Mouse (Mus musculus): ENCODE data around the gene Snx17. TPM values are rescaled to one million over a fixed set of nuclear protein-coding genes. Genes with fewer than 3 reads are reported as not detected.

Gene Snx17
- polyA plus RNA-seq, 1 experiment: 58.4 TPM

- Histone ChIP-seq H3K36me3 (ENCODE audit: control insufficient read depth, insufficient read depth, low read length) (no peaks in the 10 kb centered on the region), H3K27me3 (ENCODE audit: control insufficient read depth, insufficient read depth, low read length) (no peaks in the 10 kb centered on the region), H3K4me1 (ENCODE audit: control insufficient read depth, insufficient read depth, insufficient read length) (peaks cover 8% of the 10 kb centered on the region), H3K27ac (ENCODE audit: insufficient read depth, low read length) (no peak overlapping the region), H3K4me3 (ENCODE audit: extremely low read depth, insufficient read depth, insufficient read length) (no peak overlapping the region)
- no peak for DNase-seq (ENCODE audit: low read depth in 1 of 2, low spot score in 2 of 2)
- 6% methylated on average over 2 of the region's 2 CpGs for WGBS
- TF ChIP-seq POLR2A (IDR thresholded peaks at IDR 0.05; ENCODE audit: low read depth, low read length) (no peak), CTCF (IDR thresholded peaks at IDR 0.05; ENCODE audit: extremely low read depth, insufficient read depth, insufficient read length, insufficient replicate concordance) (no peak)
Observed at GRCm38 (mm10) chr5:31219070-31219469, 26.0 kb downstream of the Snx17 start.

- no peak overlapping the region; the same call in 1 of the 2 replicates for H3K27ac ChIP-seq (ENCODE audit: insufficient read depth, low read length)
- TF ChIP-seq CTCF (IDR thresholded peaks at IDR 0.05; ENCODE audit: extremely low read depth, insufficient read depth, insufficient read length, insufficient replicate concordance) (no peak), POLR2A (IDR thresholded peaks at IDR 0.05; ENCODE audit: low read depth, low read length) (no peak)
- H3K4me3 ChIP-seq (ENCODE audit: extremely low read depth, insufficient read depth, insufficient read length): peak overlapping the region; percentile 95
- peaks cover 8% of the 10 kb centered on the region for H3K4me1 ChIP-seq (ENCODE audit: control insufficient read depth, insufficient read depth, insufficient read length)
- no peaks in the 10 kb centered on the region for H3K27me3 ChIP-seq (ENCODE audit: control insufficient read depth, insufficient read depth, low read length)
- H3K36me3 ChIP-seq (ENCODE audit: control insufficient read depth, insufficient read depth, low read length): no peaks in the 10 kb centered on the region
- under 1% methylated on average over 11 of the region's 11 CpGs for WGBS
- DNase-seq (ENCODE audit: low read depth in 1 of 2, low spot score in 2 of 2): no peak
Observed at GRCm38 (mm10) chr5:31219474-31219873, 26.4 kb downstream of the Snx17 start.

- Histone ChIP-seq H3K4me3 (ENCODE audit: extremely low read depth, insufficient read depth, insufficient read length) (peak overlapping the region; percentile 95), H3K4me1 (ENCODE audit: control insufficient read depth, insufficient read depth, insufficient read length) (peaks cover 8% of the 10 kb centered on the region), H3K27ac (ENCODE audit: insufficient read depth, low read length) (peak overlapping the region; percentile 93), H3K27me3 (ENCODE audit: control insufficient read depth, insufficient read depth, low read length) (no peaks in the 10 kb centered on the region), H3K36me3 (ENCODE audit: control insufficient read depth, insufficient read depth, low read length) (no peaks in the 10 kb centered on the region)
- TF ChIP-seq CTCF (IDR thresholded peaks at IDR 0.05; ENCODE audit: extremely low read depth, insufficient read depth, insufficient read length, insufficient replicate concordance): no peak
- no peak for TF ChIP-seq POLR2A (IDR thresholded peaks at IDR 0.05; ENCODE audit: low read depth, low read length)
- no peak for DNase-seq (ENCODE audit: low read depth in 1 of 2, low spot score in 2 of 2)
- WGBS: under 1% methylated on average over 40 of the region's 40 CpGs
Observed at GRCm38 (mm10) chr5:31219911-31220447, 27.0 kb downstream of the Snx17 start.

- H3K27ac ChIP-seq (ENCODE audit: insufficient read depth, low read length): peak within 1 kb of the TSS; percentile 93
- peak; percentile 88 to 97 for DNase-seq (ENCODE audit: low read depth in 1 of 2, low spot score in 2 of 2)
- H3K4me1 ChIP-seq (ENCODE audit: control insufficient read depth, insufficient read depth, insufficient read length): peaks cover 8% of the 10 kb centered on the region
- peak within 1 kb of the TSS; percentile 95 for H3K4me3 ChIP-seq (ENCODE audit: extremely low read depth, insufficient read depth, insufficient read length)
- under 1% methylated on average over 61 of the region's 70 CpGs for WGBS
- no peaks in the 10 kb centered on the region for H3K27me3 ChIP-seq (ENCODE audit: control insufficient read depth, insufficient read depth, low read length)
- H3K36me3 ChIP-seq (ENCODE audit: control insufficient read depth, insufficient read depth, low read length): no peaks in the 10 kb centered on the region
- TF ChIP-seq CTCF (IDR thresholded peaks at IDR 0.05; ENCODE audit: extremely low read depth, insufficient read depth, insufficient read length, insufficient replicate concordance) (no peak), POLR2A (IDR thresholded peaks at IDR 0.05; ENCODE audit: low read depth, low read length) (peak; percentile 95)
Observed at GRCm38 (mm10) chr5:31220448-31221303, 27.6 kb downstream of the Snx17 start, which contains the start of gene Ppm1g. Ppm1g (minus strand) TSS chr5:31220687.

- TF ChIP-seq CTCF (IDR thresholded peaks at IDR 0.05; ENCODE audit: extremely low read depth, insufficient read depth, insufficient read length, insufficient replicate concordance) (no peak), POLR2A (IDR thresholded peaks at IDR 0.05; ENCODE audit: low read depth, low read length) (no peak)
- no peaks in the 10 kb centered on the region for H3K27me3 ChIP-seq (ENCODE audit: control insufficient read depth, insufficient read depth, low read length)
- H3K4me3 ChIP-seq (ENCODE audit: extremely low read depth, insufficient read depth, insufficient read length): peak overlapping the region; percentile 95
- H3K36me3 ChIP-seq (ENCODE audit: control insufficient read depth, insufficient read depth, low read length): no peaks in the 10 kb centered on the region
- peaks cover 8% of the 10 kb centered on the region for H3K4me1 ChIP-seq (ENCODE audit: control insufficient read depth, insufficient read depth, insufficient read length)
- H3K27ac ChIP-seq (ENCODE audit: insufficient read depth, low read length): peak overlapping the region; percentile 91
- WGBS: 35% methylated on average over 11 of the region's 11 CpGs
- peak in 1 of 2 experiments; percentile 13 for DNase-seq (ENCODE audit: low read depth in 1 of 2, low spot score in 2 of 2)
Observed at GRCm38 (mm10) chr5:31221304-31221945, 28.4 kb downstream of the Snx17 start.

GRCm38 (mm10) chr5:31222696-31223095 lies 29.7 kb downstream of the Snx17 start:
- TF ChIP-seq POLR2A (IDR thresholded peaks at IDR 0.05; ENCODE audit: low read depth, low read length) (no peak), CTCF (IDR thresholded peaks at IDR 0.05; ENCODE audit: extremely low read depth, insufficient read depth, insufficient read length, insufficient replicate concordance) (no peak)
- H3K27me3 ChIP-seq (ENCODE audit: control insufficient read depth, insufficient read depth, low read length): no peaks in the 10 kb centered on the region
- H3K27ac ChIP-seq (ENCODE audit: insufficient read depth, low read length): no peak overlapping the region
- no peak overlapping the region for H3K4me3 ChIP-seq (ENCODE audit: extremely low read depth, insufficient read depth, insufficient read length)
- 93% methylated on average over 9 of the region's 9 CpGs for WGBS
- H3K4me1 ChIP-seq (ENCODE audit: control insufficient read depth, insufficient read depth, insufficient read length): peaks cover 5% of the 10 kb centered on the region; the same call in 1 of the 2 replicates
- DNase-seq (ENCODE audit: low read depth in 1 of 2, low spot score in 2 of 2): no peak
- H3K36me3 ChIP-seq (ENCODE audit: control insufficient read depth, insufficient read depth, low read length): no peaks in the 10 kb centered on the region
